Comparison of ENCODE assay signal across 8 mouse cellular contexts in genomic region chr10:128096693-128097586, GRCm38 (mm10). TPM values are rescaled to one million over a fixed set of nuclear protein-coding genes. Genes with fewer than 3 reads are reported as not detected.
DNase-seq lines count a peak whose midpoint lies in the region; ATAC-seq and TF ChIP-seq lines count a peak whose summit lies in the region.

No protein-coding gene starts in this region.

- H3K79me3 ChIP-seq in C2C12 (ENCODE audit: low read depth) = peaks cover 40% of the 10 kb centered on the region

- peak overlapping the region; percentile 89 for H3K4me3 ChIP-seq in C2C12 (ENCODE audit: insufficient read depth, poor library complexity, severe bottlenecking)
- peak overlapping the region; percentile 87 for H3K4me3 ChIP-seq in bone marrow macrophage, adult 2 months (ENCODE audit: insufficient read depth, low read length)
- peak overlapping the region; percentile 98 for H3K4me3 ChIP-seq in embryonic facial prominence, embryonic 15.5 days (replicated peaks)
- H3K4me3 ChIP-seq in heart, embryonic 11.5 days (ENCODE audit: low read depth, low read length) = peak overlapping the region; percentile 63
- H3K4me3 ChIP-seq in kidney, embryonic 15.5 days (replicated peaks) = peak overlapping the region; percentile 78
- peak overlapping the region; percentile 97 for H3K4me3 ChIP-seq in liver, embryonic 15.5 days (replicated peaks)
- H3K4me3 ChIP-seq in neural tube, embryonic 12.5 days = peak overlapping the region; percentile 94
- H3K4me3 ChIP-seq in stomach, postnatal 0 days (ENCODE audit: low read depth, low read length) = peak overlapping the region; percentile 97

- TF ChIP-seq EP300 in stomach, postnatal 0 days (optimal IDR thresholded peaks at IDR 0.05) = no peak

- H3K27ac ChIP-seq in bone marrow macrophage, adult 2 months (ENCODE audit: insufficient read depth, low read depth, low read length) = peak overlapping the region; percentile 61
- H3K27ac ChIP-seq in embryonic facial prominence, embryonic 15.5 days (replicated peaks) = peak overlapping the region; percentile 61
- H3K27ac ChIP-seq in heart, embryonic 11.5 days (ENCODE audit: low read depth, low read length) = peak overlapping the region; percentile 66
- H3K27ac ChIP-seq in kidney, embryonic 15.5 days = peak overlapping the region; percentile 81
- H3K27ac ChIP-seq in liver, embryonic 15.5 days (replicated peaks) = peak overlapping the region; percentile 76
- H3K27ac ChIP-seq in neural tube, embryonic 12.5 days = peak overlapping the region; percentile 62; the same call in 1 of the 2 replicates
- peak overlapping the region; percentile 89 for H3K27ac ChIP-seq in stomach, postnatal 0 days (replicated peaks)

- TF ChIP-seq CTCF in C2C12 (IDR thresholded peaks at IDR 0.05; ENCODE audit: control insufficient read depth, insufficient read depth, insufficient read length) = no peak
- TF ChIP-seq CTCF in bone marrow macrophage, adult 2 months (IDR thresholded peaks at IDR 0.05; ENCODE audit: low read depth, low read length) = no peak
- TF ChIP-seq CTCF in stomach, postnatal 0 days (IDR thresholded peaks at IDR 0.05; ENCODE audit: low read depth) = peak; percentile 38

- TF ChIP-seq POLR2A in bone marrow macrophage, adult 2 months (IDR thresholded peaks at IDR 0.05; ENCODE audit: borderline replicate concordance, low read depth, low read length) = no peak

- H3ac ChIP-seq in C2C12 (ENCODE audit: control insufficient read depth, insufficient read length, low read depth) = peak overlapping the region; percentile 99

- no peaks in the 10 kb centered on the region for H3K9me3 ChIP-seq in embryonic facial prominence, embryonic 15.5 days (replicated peaks)
- H3K9me3 ChIP-seq in heart, embryonic 11.5 days (replicated peaks; ENCODE audit: control insufficient read depth, low read length) = no peaks in the 10 kb centered on the region
- H3K9me3 ChIP-seq in kidney, embryonic 15.5 days (replicated peaks) = no peaks in the 10 kb centered on the region
- H3K9me3 ChIP-seq in liver, embryonic 15.5 days (replicated peaks) = no peaks in the 10 kb centered on the region
- H3K9me3 ChIP-seq in neural tube, embryonic 12.5 days = no peaks in the 10 kb centered on the region
- no peaks in the 10 kb centered on the region for H3K9me3 ChIP-seq in stomach, postnatal 0 days (ENCODE audit: control insufficient read depth, low read length)

- no peaks in the 10 kb centered on the region for H3K27me3 ChIP-seq in C2C12 (ENCODE audit: control insufficient read depth, insufficient read depth, insufficient read length)
- H3K27me3 ChIP-seq in embryonic facial prominence, embryonic 15.5 days = no peaks in the 10 kb centered on the region
- no peaks in the 10 kb centered on the region for H3K27me3 ChIP-seq in heart, embryonic 11.5 days (ENCODE audit: control insufficient read depth, insufficient read depth, low read length)
- no peaks in the 10 kb centered on the region for H3K27me3 ChIP-seq in kidney, embryonic 15.5 days
- H3K27me3 ChIP-seq in liver, embryonic 15.5 days = no peaks in the 10 kb centered on the region
- H3K27me3 ChIP-seq in neural tube, embryonic 12.5 days (replicated peaks) = no peaks in the 10 kb centered on the region
- H3K27me3 ChIP-seq in stomach, postnatal 0 days (ENCODE audit: control insufficient read depth, insufficient read depth, low read length) = no peaks in the 10 kb centered on the region

- DNase-seq in stomach, postnatal 0 days (ENCODE audit: low spot score) = peak; percentile 92

- H3K36me3 ChIP-seq in C2C12 (ENCODE audit: control insufficient read depth, insufficient read depth) = peaks cover 9% of the 10 kb centered on the region
- H3K36me3 ChIP-seq in embryonic facial prominence, embryonic 15.5 days = no peaks in the 10 kb centered on the region
- H3K36me3 ChIP-seq in heart, embryonic 11.5 days (ENCODE audit: control insufficient read depth, insufficient read depth, low read length) = no peaks in the 10 kb centered on the region; the same call in 1 of the 2 replicates
- 0 out of 2 replicates have a peak, but pooled peaks cover 4% of the 10 kb centered on the region for H3K36me3 ChIP-seq in kidney, embryonic 15.5 days
- H3K36me3 ChIP-seq in liver, embryonic 15.5 days (replicated peaks) = 0 out of 2 replicates have a peak, but pooled peaks cover 3% of the 10 kb centered on the region
- no peaks in the 10 kb centered on the region for H3K36me3 ChIP-seq in neural tube, embryonic 12.5 days
- H3K36me3 ChIP-seq in stomach, postnatal 0 days (ENCODE audit: control insufficient read depth, insufficient read depth, low read length) = no peaks in the 10 kb centered on the region

- H3K9ac ChIP-seq in embryonic facial prominence, embryonic 15.5 days = peak overlapping the region; percentile 89
- H3K9ac ChIP-seq in heart, embryonic 11.5 days (ENCODE audit: low read depth, low read length) = peak overlapping the region; percentile 72
- H3K9ac ChIP-seq in kidney, embryonic 15.5 days = peak overlapping the region; percentile 95
- peak overlapping the region; percentile 93 for H3K9ac ChIP-seq in liver, embryonic 15.5 days
- peak overlapping the region; percentile 89 for H3K9ac ChIP-seq in neural tube, embryonic 12.5 days
- H3K9ac ChIP-seq in stomach, postnatal 0 days (ENCODE audit: low read length) = peak overlapping the region; percentile 94

- H3K4me2 ChIP-seq in embryonic facial prominence, embryonic 15.5 days (replicated peaks) = peak overlapping the region; percentile 73
- peak overlapping the region; percentile 91 for H3K4me2 ChIP-seq in heart, embryonic 11.5 days
- peak overlapping the region; percentile 79 for H3K4me2 ChIP-seq in kidney, embryonic 15.5 days
- peak overlapping the region; percentile 90 for H3K4me2 ChIP-seq in liver, embryonic 15.5 days
- peak overlapping the region; percentile 73 for H3K4me2 ChIP-seq in neural tube, embryonic 12.5 days (replicated peaks)
- H3K4me2 ChIP-seq in stomach, postnatal 0 days (replicated peaks; ENCODE audit: low read depth) = peak overlapping the region; percentile 77

- peaks cover 24% of the 10 kb centered on the region for H3K4me1 ChIP-seq in bone marrow macrophage, adult 2 months (ENCODE audit: control insufficient read depth, insufficient read depth, low read length)
- H3K4me1 ChIP-seq in embryonic facial prominence, embryonic 15.5 days = peaks cover 41% of the 10 kb centered on the region
- H3K4me1 ChIP-seq in heart, embryonic 11.5 days (ENCODE audit: control insufficient read depth, insufficient read depth, low read length) = peaks cover 31% of the 10 kb centered on the region
- peaks cover 54% of the 10 kb centered on the region for H3K4me1 ChIP-seq in kidney, embryonic 15.5 days
- peaks cover 65% of the 10 kb centered on the region for H3K4me1 ChIP-seq in liver, embryonic 15.5 days (replicated peaks)
- H3K4me1 ChIP-seq in neural tube, embryonic 12.5 days = peaks cover 33% of the 10 kb centered on the region
- no peaks in the 10 kb centered on the region; the same call in none of the 2 replicates for H3K4me1 ChIP-seq in stomach, postnatal 0 days (replicated peaks; ENCODE audit: control insufficient read depth, insufficient read depth)

- ATAC-seq in embryonic facial prominence, embryonic 15.5 days (ENCODE audit: insufficient number of reproducible peaks, low FRiP score, low TSS enrichment, low read depth) = peak; percentile 84
- ATAC-seq in heart, embryonic 11.5 days (replicated peaks; ENCODE audit: insufficient number of reproducible peaks, low FRiP score, low TSS enrichment) = peak; percentile 71
- ATAC-seq in kidney, embryonic 15.5 days (replicated peaks; ENCODE audit: low FRiP score) = peak; percentile 65
- ATAC-seq in liver, embryonic 15.5 days (ENCODE audit: insufficient read depth) = peak; percentile 40
- ATAC-seq in neural tube, embryonic 12.5 days (ENCODE audit: low FRiP score, low read depth) = peak; percentile 75
- peak; percentile 77 for ATAC-seq in stomach, postnatal 0 days (ENCODE audit: low FRiP score, low TSS enrichment)

- WGBS in embryonic facial prominence, embryonic 15.5 days = under 1% methylated on average over 85 of the region's 86 CpGs
- under 1% methylated on average over 73 of the region's 86 CpGs for WGBS in heart, embryonic 11.5 days (ENCODE audit: insufficient replicate concordance)
- WGBS in kidney, embryonic 15.5 days = under 1% methylated on average over 84 of the region's 86 CpGs
- WGBS in liver, embryonic 15.5 days (ENCODE audit: insufficient replicate concordance) = under 1% methylated on average over 86 of the region's 86 CpGs
- under 1% methylated on average over 86 of the region's 86 CpGs for WGBS in neural tube, embryonic 12.5 days
- WGBS in stomach, postnatal 0 days = 1% methylated on average over 67 of the region's 86 CpGs

- H3K79me2 ChIP-seq in C2C12 (ENCODE audit: control insufficient read depth, insufficient read depth) = peaks cover 56% of the 10 kb centered on the region

RNA-seq across cellular contexts. Expression of gene Baz2a, which starts 5.6 kb away (rescaled TPM):
- 8.2 TPM for polyA plus RNA-seq in C2C12 (2012; fragmentation: generic; extraction: Trizol)
- 49.0 and 52.9 TPM in 2 replicates for polyA plus RNA-seq in bone marrow macrophage, adult 2 months (2012; ENCODE audit: insufficient read depth, insufficient read length, missing spikeins)
- 11.0 and 12.2 TPM in 2 replicates for polyA plus RNA-seq in embryonic facial prominence, embryonic 15.5 days (2015; fragmentation: Nextera tagmentation; extraction: Ambion mirVana)
- 10.9 and 21.7 TPM in 2 replicates for polyA plus RNA-seq in heart, embryonic 11.5 days (2014; fragmentation: Nextera tagmentation; extraction: Ambion mirVana)
- 12.7 and 14.2 TPM in 2 replicates for polyA plus RNA-seq in kidney, embryonic 15.5 days (2015; fragmentation: Nextera tagmentation; extraction: Ambion mirVana)
- polyA plus RNA-seq in liver, embryonic 15.5 days (2015; fragmentation: Nextera tagmentation; extraction: Ambion mirVana) = 6.8 and 7.0 TPM in 2 replicates
- polyA plus RNA-seq in neural tube, embryonic 12.5 days (2016; fragmentation: Nextera tagmentation; extraction: Ambion mirVana) = 12.2 and 14.9 TPM in 2 replicates
- polyA plus RNA-seq in stomach, postnatal 0 days (2015; fragmentation: Nextera tagmentation; extraction: Ambion mirVana) = 5.5 and 7.9 TPM in 2 replicates

RNA-seq across cellular contexts. Expression of gene Atp5b, which starts 13.9 kb away (rescaled TPM):
- 3,917 TPM for polyA plus RNA-seq in C2C12 (2012; fragmentation: generic; extraction: Trizol)
- polyA plus RNA-seq in bone marrow macrophage, adult 2 months (2012; ENCODE audit: insufficient read depth, insufficient read length, missing spikeins) = 483 and 528 TPM in 2 replicates
- polyA plus RNA-seq in embryonic facial prominence, embryonic 15.5 days (2015; fragmentation: Nextera tagmentation; extraction: Ambion mirVana) = 1,910 and 2,016 TPM in 2 replicates
- polyA plus RNA-seq in heart, embryonic 11.5 days (2014; fragmentation: Nextera tagmentation; extraction: Ambion mirVana) = 4,523 and 4,948 TPM in 2 replicates
- 2,850 and 2,855 TPM in 2 replicates for polyA plus RNA-seq in kidney, embryonic 15.5 days (2015; fragmentation: Nextera tagmentation; extraction: Ambion mirVana)
- polyA plus RNA-seq in liver, embryonic 15.5 days (2015; fragmentation: Nextera tagmentation; extraction: Ambion mirVana) = 1,834 and 1,894 TPM in 2 replicates
- polyA plus RNA-seq in neural tube, embryonic 12.5 days (2016; fragmentation: Nextera tagmentation; extraction: Ambion mirVana) = 2,084 and 2,133 TPM in 2 replicates
- 2,044 and 2,075 TPM in 2 replicates for polyA plus RNA-seq in stomach, postnatal 0 days (2015; fragmentation: Nextera tagmentation; extraction: Ambion mirVana)

RNA-seq across cellular contexts. Expression of gene Ptges3, which starts 38.2 kb away (rescaled TPM):
- polyA plus RNA-seq in C2C12 (2012; fragmentation: generic; extraction: Trizol) = 133 TPM
- 152 and 160 TPM in 2 replicates for polyA plus RNA-seq in bone marrow macrophage, adult 2 months (2012; ENCODE audit: insufficient read depth, insufficient read length, missing spikeins)
- 453 and 461 TPM in 2 replicates for polyA plus RNA-seq in embryonic facial prominence, embryonic 15.5 days (2015; fragmentation: Nextera tagmentation; extraction: Ambion mirVana)
- polyA plus RNA-seq in heart, embryonic 11.5 days (2014; fragmentation: Nextera tagmentation; extraction: Ambion mirVana) = 354 and 377 TPM in 2 replicates
- 493 and 571 TPM in 2 replicates for polyA plus RNA-seq in kidney, embryonic 15.5 days (2015; fragmentation: Nextera tagmentation; extraction: Ambion mirVana)
- polyA plus RNA-seq in liver, embryonic 15.5 days (2015; fragmentation: Nextera tagmentation; extraction: Ambion mirVana) = 188 and 217 TPM in 2 replicates
- polyA plus RNA-seq in neural tube, embryonic 12.5 days (2016; fragmentation: Nextera tagmentation; extraction: Ambion mirVana) = 461 and 507 TPM in 2 replicates
- polyA plus RNA-seq in stomach, postnatal 0 days (2015; fragmentation: Nextera tagmentation; extraction: Ambion mirVana) = 297 and 316 TPM in 2 replicates

Comparison
In these comparisons a context has a peak if more than half of its experiments do, and no peak if none do; other contexts are left out.
1. Peak in every context shown above with its lines: DNase-seq, ATAC-seq, H3K4me3 ChIP-seq and H3K27ac ChIP-seq.